Mouse (Mus musculus) left cerebral cortex, postnatal 14 days (tissue): ENCODE results near the gene Actg1. TPM values are rescaled to one million over a fixed set of nuclear protein-coding genes. Genes with fewer than 3 reads are reported as not detected.

ENCODE experiments used
- DNase-seq, 2 experiments: peaks; one replicate each; pipeline ENCODE4 v3.0.0; 2021 to 2022; ENCODE audit warnings: low spot score in 2 of 2, mixed read lengths in 1 of 2
- intact Hi-C: fragments of 180-260 bp; cut with DNase I; formaldehyde crosslinking; loops from one replicate; pipeline ENCODE4 v1.15.1; 2025
- long read RNA-seq, 2 experiments: library from polyadenylated mRNA; stranded (forward); transcript quantifications; one replicate each; pipeline ENCODE4 v2.0.0; 2021
- total RNA-seq, 2 experiments: library from RNA; stranded (reverse); gene quantifications; 2 replicates each; pipeline ENCODE4 v1.2.3; 2021

The Actg1 gene
- 1,000 to 10,000 TPM; 1,748 to 1,778 TPM for total RNA-seq
- long read RNA-seq, experiment 1, transcript Actg1-204 (5 exons, 1,827 nt), result minor isoform, 65 of 2,154 reads
- long read RNA-seq, experiment 1, transcript Actg1-202 (6 exons, 1,952 nt), result major isoform, 1,881 of 2,154 reads
- long read RNA-seq, experiment 1, partial matches to known transcripts, result 179 of 2,154 reads
- long read RNA-seq, experiment 1, other reads (novel, unspliced or antisense), result 29 of 2,154 reads
- long read RNA-seq, experiment 2, transcript Actg1-204 (5 exons, 1,827 nt), result minor isoform, 63 of 1,597 reads
- long read RNA-seq, experiment 2, transcript Actg1-202 (6 exons, 1,952 nt), result major isoform, 1,368 of 1,597 reads
- long read RNA-seq, experiment 2, partial matches to known transcripts, result 156 of 1,597 reads
- long read RNA-seq, experiment 2, other reads (novel, unspliced or antisense), result 10 of 1,597 reads

GRCm38 (mm10) chr11:120347791-120348683 lies at the start of gene Actg1:
Gene Actg1, minus strand, starts transcription at chr11:120348542.
- intact Hi-C loops, result loop anchor here (2.0 kb wide), 1 partner anchor 113 kb away; no protein-coding TSS in a partner anchor
- peak; percentile 87 to 89 for DNase-seq

GRCm38 (mm10) chr11:120397602-120398001 lies 49.3 kb upstream of the Actg1 start:
- intact Hi-C loops, result no loop called here

DNA sequence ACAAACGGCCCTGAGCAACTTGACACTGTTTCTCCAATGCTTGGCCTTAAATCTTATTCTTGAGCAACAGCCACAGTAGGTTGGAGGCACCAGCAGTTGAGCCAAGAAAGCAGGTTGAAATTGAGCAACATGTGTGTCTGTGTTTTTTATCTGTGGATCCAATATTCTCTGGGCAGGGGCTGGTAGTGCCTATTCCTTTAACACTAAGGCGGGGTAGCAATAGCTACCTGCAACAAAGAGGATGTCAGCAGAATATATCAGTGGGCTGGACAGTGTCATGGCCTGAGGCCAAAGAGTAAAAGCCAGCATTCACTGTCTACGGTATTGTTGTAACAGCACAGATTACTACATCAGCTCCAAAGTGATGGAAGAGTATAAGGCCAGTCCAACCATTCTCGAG lies 47.3 kb upstream of the Actg1 start:
- intact Hi-C loops, result no loop called here
- DNase-seq, result no peak

More at GRCm38 (mm10) chr11:120397602-120398001, 49.3 kb upstream of the Actg1 start:
- DNase-seq, result no peak

DNA sequence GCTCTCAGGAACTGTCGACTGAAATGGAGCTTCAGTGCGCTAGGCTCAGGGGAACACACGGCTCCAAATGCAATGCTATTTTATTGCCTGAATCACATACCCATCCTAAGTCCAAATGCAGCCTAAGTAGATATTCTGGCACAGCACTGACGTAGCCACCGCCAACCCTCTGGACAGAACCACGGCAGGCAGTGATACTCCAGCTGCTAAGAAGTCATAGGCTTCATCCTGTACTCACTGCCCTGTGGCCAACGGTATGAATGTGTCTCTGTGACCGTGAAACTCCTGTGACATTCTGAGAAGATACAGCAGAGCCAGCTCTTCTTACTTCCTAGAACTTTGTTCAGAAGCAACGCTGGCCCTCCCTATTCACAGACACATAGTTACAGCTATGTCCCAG lies 40.2 kb upstream of the Actg1 start:
- DNase-seq, result no peak
- intact Hi-C loops, result no loop called here

GRCm38 (mm10) chr11:120387157-120387556 lies 38.8 kb upstream of the Actg1 start:
- intact Hi-C loops, result no loop called here
- no peak for DNase-seq

GRCm38 (mm10) chr11:120386632-120387031 lies 38.3 kb upstream of the Actg1 start:
- DNase-seq, result no peak
- intact Hi-C loops, result no loop called here

DNA sequence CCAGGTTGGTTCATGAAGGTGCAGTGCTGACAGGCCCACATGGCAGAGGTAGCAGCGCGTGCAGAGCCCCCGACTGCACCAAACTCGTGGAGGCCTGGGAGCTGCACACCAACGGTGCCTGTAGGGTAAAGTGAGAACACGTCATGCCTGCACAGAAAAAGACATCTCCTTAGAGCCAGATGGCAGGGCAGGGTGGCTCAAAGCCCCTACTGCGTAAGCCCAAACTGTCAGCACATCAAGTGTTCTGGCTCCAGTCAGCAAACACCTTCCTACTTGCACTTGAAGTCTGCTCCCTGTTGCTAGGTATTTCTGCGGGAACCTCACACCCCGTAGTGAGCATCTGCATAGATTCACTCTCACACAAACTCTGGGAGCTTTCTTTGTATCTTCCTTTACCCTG lies 34.2 kb upstream of the Actg1 start:
- intact Hi-C loops, result no loop called here
- peak; percentile 33 to 77 for DNase-seq

- intact Hi-C loops, result no loop called here
- DNase-seq, result no peak
Observed at GRCm38 (mm10) chr11:120381157-120381556, 32.8 kb upstream of the Actg1 start.

DNA sequence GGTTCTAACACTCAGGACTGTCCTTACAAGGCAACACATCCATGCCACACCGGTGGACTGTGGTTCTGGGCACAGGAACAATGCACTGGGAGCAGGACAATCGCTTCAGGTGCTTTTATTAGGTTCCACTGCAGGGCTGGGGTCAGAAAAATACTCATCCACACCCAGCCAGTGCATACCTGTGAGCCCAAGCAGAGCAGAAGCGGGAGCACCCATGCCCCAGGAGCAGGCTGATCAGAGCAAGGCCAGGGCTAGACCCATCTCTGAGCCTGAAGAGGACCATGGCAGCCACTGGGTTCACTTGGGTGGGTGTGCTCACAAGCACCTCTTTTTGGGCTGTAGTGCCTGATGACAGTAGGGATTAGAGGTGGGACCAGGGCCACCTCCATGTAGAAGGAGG lies 31.9 kb upstream of the Actg1 start:
- intact Hi-C loops, result no loop called here

DNA sequence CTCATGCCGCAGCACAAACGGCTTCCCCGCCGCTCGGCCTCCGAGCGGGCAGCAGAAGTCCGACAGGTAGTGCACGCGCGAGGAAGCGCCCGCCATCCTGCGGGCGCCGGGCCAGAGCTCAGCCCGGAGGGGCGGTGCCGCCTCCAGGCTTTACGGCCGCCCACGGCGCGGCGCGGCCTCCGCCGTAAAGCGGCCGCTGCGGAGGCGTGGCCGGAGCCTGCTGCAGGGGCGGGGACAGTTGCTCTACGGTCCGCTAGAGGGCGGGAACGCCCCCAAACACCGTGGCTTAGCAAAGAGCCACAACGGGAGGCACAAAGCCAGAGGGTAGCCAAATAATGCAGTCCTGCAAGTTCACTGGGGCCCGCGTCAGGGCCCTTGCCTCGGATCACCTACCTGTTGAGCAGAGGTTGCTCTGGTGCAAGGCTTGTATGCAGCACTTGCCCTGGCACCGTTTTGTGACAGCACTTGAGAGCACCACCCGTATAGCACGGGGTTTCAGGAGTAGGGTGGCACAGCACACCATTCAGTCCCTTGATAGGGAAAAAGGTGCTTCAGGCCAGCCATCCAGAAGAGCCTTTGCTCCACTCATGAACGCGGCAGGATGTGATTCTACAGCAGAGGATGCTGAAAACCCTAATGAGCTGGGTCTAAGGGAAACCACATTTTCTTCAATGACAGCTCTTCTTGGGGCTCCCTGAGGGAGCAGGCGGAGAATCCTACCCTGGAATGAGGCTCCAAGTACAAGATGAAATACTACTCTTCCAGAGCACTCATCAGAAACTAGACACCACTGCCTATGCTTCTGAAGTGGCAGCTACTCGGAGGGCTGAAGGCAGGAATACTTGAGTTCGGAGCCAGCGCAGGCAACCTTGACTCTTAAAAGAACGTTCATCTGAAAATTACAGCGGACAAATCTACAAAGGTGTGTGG lies 30.5 kb upstream of the Actg1 start, which contains the start of gene Faap100:
Gene Faap100 (minus strand): TSS at position 154 of the 930 bp plus-strand sequence.
- intact Hi-C loops, result no loop called here
- DNase-seq, result peak; percentile 86 to 89

More for the DNA sequence above, 31.9 kb upstream of the Actg1 start:
- no peak for DNase-seq

DNA sequence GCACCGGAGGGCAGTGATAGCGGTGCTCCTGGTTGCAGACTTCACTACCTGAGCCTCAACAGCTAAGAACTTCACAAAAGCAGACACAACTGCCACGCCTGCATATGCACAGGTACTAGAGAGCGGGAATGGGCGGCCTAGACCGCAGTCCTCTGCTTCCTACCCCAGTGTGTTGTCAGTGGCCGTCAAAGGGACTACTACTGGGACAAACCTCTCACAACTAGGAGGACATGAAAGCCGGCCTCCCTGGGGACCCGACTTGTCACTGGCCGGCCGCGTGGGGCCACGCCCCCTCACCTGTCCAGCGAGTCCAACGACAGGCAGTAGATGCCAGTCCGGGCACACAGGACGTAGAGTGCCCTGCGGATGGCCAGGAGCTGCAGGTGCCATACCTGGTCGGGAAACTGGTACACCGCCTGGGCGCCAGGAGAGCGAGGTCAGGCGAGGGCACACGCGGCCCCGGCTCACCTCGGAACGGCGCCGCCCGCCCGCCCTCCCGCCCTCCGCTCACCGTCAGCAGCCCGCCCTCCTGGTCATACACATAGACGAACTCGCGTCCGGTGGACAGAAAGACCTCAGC lies 29.8 kb upstream of the Actg1 start:
- DNase-seq, result peak in 1 of 2 experiments; percentile 35
- intact Hi-C loops, result no loop called here

DNA sequence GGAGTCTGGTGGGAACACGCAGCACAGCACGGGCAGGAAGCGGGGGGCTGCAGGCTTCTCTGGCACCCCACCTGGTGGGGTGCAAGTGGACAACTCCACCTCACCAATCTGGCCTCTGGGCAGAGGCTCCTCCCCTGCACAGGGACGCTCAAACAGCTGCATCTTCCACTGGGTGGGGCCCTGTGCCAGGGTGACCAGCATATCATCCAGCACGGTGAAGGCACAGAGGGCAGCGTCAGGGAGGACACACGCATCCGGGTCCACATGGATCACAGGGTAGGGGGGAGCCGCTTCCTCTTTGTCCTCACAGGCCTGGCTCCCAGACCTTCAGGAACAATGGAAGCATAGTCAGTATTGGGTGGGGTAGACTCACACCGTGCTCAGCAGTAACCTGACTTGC lies 29.0 kb upstream of the Actg1 start:
- no peak for DNase-seq
- intact Hi-C loops, result no loop called here

- intact Hi-C loops, result no loop called here
- DNase-seq, result no peak
Observed at GRCm38 (mm10) chr11:120376302-120377160, 28.2 kb upstream of the Actg1 start.

DNA sequence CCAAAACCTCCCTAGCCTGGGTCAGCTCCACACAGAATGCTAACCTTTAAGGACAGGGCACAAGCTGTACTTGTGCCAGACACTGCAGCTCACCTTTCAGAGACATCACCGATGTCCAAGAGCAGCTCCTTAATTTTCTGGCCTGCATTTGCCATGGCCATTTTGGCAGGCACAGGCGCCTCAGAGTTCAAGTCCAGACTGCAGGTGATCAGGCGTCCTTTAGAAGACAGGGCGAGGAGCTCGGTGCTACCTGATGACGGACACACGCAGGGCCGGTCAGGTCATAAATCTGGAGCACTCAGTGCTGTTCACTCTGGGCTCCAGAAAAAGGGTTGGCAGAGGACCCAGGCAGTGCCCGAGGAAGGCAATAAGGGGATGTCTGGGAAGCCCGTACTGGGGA lies 27.0 kb upstream of the Actg1 start:
- intact Hi-C loops, result no loop called here
- DNase-seq, result no peak

DNA sequence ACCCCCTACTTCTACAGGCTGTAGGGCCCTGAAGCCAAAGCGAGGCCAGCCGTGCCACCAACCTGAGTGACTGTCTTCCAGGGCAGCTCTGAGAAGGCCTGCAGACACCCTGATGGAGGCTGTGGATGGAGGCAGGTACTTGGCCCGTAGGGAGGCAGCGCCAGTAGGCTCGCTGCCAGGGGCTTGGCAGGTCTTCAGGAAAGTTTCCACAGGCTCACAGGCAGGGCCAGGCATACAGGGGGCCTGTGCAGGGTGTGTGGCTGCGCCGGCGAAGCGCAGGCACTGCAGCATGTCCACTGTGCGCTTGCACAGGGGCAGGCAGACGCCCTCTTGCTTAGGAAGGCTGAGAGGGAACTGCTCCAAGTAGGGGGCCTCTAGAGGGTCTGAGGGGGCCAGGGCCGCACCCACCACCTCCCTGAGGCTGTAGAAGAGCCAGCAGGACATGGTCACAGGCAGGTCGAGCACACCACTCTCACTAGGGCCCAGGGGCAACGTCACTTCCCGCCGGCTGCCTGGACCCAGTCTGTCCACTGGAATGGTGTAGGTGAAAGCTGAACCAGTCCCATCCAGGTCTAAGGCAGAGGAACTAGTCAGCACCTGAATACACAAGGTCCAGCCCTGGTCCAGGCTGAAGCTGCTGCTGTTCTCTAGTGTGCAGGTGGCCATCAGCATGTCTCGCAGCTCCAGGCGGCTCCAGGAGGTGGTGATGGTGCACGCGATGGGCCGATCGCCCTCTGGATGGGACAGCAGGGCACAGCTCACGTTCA lies 25.7 kb upstream of the Actg1 start:
- intact Hi-C loops, result no loop called here
- no peak for DNase-seq

DNA sequence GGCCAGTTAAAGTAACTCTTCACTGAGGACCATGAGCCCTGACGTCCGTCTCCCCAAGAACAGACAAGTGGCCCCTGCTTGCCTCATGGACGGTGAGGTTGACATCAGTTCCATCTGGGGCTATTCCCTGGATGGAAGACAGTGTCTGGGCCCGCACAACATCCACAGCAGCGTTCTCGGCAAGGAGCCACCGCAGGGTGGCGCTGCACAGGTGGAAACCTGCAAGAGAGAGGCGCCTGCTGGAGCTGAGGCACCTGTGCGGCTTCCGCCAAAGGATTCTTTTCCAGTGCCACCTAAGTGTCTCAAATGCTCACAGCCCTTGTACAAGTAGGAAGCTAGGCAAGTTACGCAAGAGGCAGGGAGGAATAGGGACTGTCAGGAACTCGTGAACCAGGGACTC lies 24.7 kb upstream of the Actg1 start:
- DNase-seq, result no peak
- intact Hi-C loops, result no loop called here

DNA sequence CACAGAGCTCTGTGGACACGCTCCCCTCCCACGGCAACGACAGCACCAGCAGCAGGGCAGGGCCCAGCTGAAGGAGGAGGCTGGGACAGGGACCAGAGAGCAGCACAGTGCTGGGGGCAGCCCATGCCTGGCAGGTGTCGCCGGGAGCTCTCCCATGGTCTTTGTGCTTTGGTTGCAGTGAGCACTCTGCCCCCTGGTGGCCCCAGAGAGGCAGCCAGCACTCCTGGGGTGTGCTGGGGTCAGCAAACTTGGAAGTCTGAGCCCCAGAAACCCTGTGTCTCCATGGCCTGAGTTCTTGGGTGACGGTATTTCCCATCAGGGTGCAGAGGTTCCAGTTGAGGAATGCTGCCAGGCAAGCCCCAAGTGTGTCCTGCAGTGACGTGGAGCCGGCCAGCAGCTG lies 21.3 kb upstream of the Actg1 start:
- peak in 1 of 2 experiments; percentile 64 for DNase-seq
- intact Hi-C loops, result no loop called here
